Mouse (Mus musculus) limb, embryonic 11.5 days (tissue): ENCODE data around the gene Rxrg. TPM values are rescaled to one million over a fixed set of nuclear protein-coding genes. Genes with fewer than 3 reads are reported as not detected.

Experiments used
- ATAC-seq: fragments of 200-750 bp; cut with Nextera tagmentation; 2 replicates; pipeline ENCODE4 v1.8.0; 2017; ENCODE audit warnings: low read depth; ENCODE audit not compliant: insufficient number of reproducible peaks, low FRiP score, low TSS enrichment
- DNase-seq: peaks from one replicate; pipeline ENCODE4 v3.0.0-alpha.2; 2015; ENCODE audit warnings: low spot score
- H3K27ac ChIP-seq: fragments of 300-500 bp; sonication (generic); replicated peaks from 2 replicates; pipeline ENCODE4 v1.5.1; 2014; ENCODE audit warnings: low read depth, mild to moderate bottlenecking, low read length
- H3K27me3 ChIP-seq: fragments of 300-500 bp; sonication (generic); 2 replicates; pipeline ENCODE4 v1.6.1; 2014; ENCODE audit warnings: mild to moderate bottlenecking, low read length, mixed read lengths; ENCODE audit not compliant: control insufficient read depth, insufficient read depth
- H3K36me3 ChIP-seq: fragments of 300-500 bp; sonication (generic); 2 replicates; pipeline ENCODE4 v1.6.1; 2014; ENCODE audit warnings: mild to moderate bottlenecking, low read length, moderate library complexity, mixed read lengths; ENCODE audit not compliant: control insufficient read depth, insufficient read depth
- H3K4me1 ChIP-seq: fragments of 300-500 bp; sonication (generic); 2 replicates; pipeline ENCODE4 v1.6.1; 2014; ENCODE audit warnings: low read length, mixed read lengths; ENCODE audit not compliant: control insufficient read depth, insufficient read depth
- H3K4me2 ChIP-seq: fragments of 300-500 bp; sonication (generic); 2 replicates; pipeline ENCODE4 v1.6.1; 2014; ENCODE audit warnings: low read depth, mild to moderate bottlenecking, moderate library complexity; ENCODE audit not compliant: severe bottlenecking
- H3K4me3 ChIP-seq: fragments of 300-500 bp; sonication (generic); 2 replicates; pipeline ENCODE4 v1.5.1; 2014; ENCODE audit warnings: low read depth, low read length
- H3K9ac ChIP-seq: fragments of 300-500 bp; sonication (generic); 2 replicates; pipeline ENCODE4 v1.6.1; 2014; ENCODE audit warnings: mild to moderate bottlenecking, low read length
- H3K9me3 ChIP-seq: fragments of 300-500 bp; sonication (generic); 2 replicates; pipeline ENCODE4 v1.6.1; 2016; ENCODE audit warnings: low read length; ENCODE audit not compliant: control insufficient read depth
- WGBS: fragments of 180-500 bp; shearing (Covaris S2); extraction: QIAGEN DNeasy Blood & Tissue Kit; methylation state at CpG from one replicate; pipeline ENCODE4 v1.1.7; 2014; 5-methylcytosine and 5-hydroxymethylcytosine counted together
- polyA plus RNA-seq: library from polyadenylated mRNA; unstranded; fragments of >200 nt; fragmentation: Nextera tagmentation; extraction: Ambion mirVana; gene quantifications from 2 replicates; pipeline ENCODE4 v1.2.1, GENCODE M21; 2014

Gene Rxrg
- polyA plus RNA-seq, 1 experiment from 2014 or later: 4.9 TPM

DNA sequence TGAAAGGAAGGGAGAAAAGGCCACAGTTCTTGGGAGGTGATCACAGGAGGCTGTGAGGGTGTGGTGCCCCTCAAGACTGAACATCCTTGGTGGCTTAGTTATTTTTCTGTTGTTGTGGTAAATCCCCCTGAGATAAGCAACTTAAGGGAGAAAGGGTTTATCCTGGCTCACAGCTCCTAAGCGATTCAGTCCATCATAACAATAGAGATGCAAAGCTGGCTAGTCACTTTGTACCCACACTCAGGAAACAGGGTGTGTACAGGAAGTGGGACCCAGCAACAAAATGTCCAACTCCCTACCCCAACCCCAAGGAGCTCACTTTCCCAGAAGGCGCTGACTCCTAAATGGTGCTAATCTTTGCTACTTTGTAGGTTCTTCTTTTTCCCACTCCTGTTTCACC is 54.2 kb downstream of the Rxrg start:
- 88% methylated on average over 2 of the region's 2 CpGs for WGBS
- H3K4me1 ChIP-seq: no peaks in the 10 kb centered on the region
- H3K4me3 ChIP-seq: no peak overlapping the region
- H3K9me3 ChIP-seq: no peaks in the 10 kb centered on the region
- no peak overlapping the region for H3K9ac ChIP-seq
- ATAC-seq (no peak), DNase-seq (no peak)
- H3K4me2 ChIP-seq: no peak overlapping the region
- no peaks in the 10 kb centered on the region; the same call in 1 of the 2 replicates for H3K27me3 ChIP-seq
- H3K27ac ChIP-seq: no peak overlapping the region
- no peaks in the 10 kb centered on the region for H3K36me3 ChIP-seq

DNA sequence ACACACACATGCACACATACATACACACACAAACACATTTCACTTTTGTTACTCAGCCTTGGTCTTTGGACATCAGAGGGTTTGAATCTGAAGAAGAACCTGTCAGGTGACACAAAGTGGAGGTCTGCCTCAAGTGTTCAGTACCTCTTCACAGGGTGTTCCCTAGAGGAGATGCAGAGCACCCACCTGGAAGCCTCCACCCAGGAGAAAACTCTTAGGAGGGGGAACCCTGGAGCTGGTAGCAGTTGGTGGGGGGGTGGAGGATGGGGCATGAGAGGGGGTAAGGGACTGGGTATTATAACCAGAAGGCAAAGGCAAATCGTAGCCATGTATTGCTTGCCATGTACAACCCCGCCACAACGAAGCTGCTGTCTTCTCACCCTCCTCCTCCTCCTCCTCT is 60.9 kb downstream of the Rxrg start:
- Histone ChIP-seq H3K4me3 (no peak overlapping the region), H3K9me3 (no peaks in the 10 kb centered on the region), H3K27ac (no peak overlapping the region), H3K9ac (no peak overlapping the region), H3K4me2 (no peak overlapping the region), H3K36me3 (no peaks in the 10 kb centered on the region; the same call in 1 of the 2 replicates), H3K27me3 (peaks cover 33% of the 10 kb centered on the region), H3K4me1 (peaks cover 13% of the 10 kb centered on the region; the same call in 1 of the 2 replicates)
- DNase-seq: no peak
- ATAC-seq: no peak
- 88% methylated on average over 3 of the region's 3 CpGs for WGBS

DNA sequence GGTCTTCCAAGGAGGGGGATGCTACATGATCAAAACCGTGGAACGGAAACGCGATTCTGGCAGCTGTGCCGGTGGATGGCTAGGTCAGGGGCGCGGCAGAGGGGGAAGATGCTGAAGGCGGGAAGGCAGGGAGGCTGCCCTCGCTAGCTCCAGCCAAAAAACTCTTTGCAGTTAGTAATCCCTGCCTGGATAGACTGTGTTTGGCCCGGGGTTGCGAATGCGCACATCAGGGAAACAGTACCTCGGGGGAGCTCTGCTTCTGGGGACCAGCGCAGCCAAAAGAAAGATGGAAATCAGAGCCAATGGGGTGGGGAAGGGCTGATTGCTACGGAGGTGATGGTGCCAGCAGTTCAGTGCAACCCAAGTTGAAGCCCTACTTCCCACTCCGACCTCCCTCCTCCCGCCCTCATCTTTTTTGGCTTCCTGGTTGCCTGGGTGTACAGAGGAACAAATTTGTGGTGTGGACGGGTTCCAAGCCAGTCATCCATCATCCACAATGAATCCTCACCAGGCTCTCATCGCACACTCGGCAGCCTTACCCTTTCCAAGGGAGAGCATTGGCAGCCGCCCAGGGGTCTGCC is 62.4 kb downstream of the Rxrg start:
- Histone ChIP-seq H3K4me2 (peak overlapping the region; percentile 40), H3K27ac (no peak overlapping the region), H3K9ac (no peak overlapping the region), H3K27me3 (peaks cover 35% of the 10 kb centered on the region), H3K36me3 (no peaks in the 10 kb centered on the region; the same call in 1 of the 2 replicates), H3K9me3 (no peaks in the 10 kb centered on the region), H3K4me1 (peaks cover 13% of the 10 kb centered on the region; the same call in 1 of the 2 replicates), H3K4me3 (no peak overlapping the region; the same call in 1 of the 2 replicates)
- no peak for ATAC-seq
- DNase-seq: peak; percentile 40
- under 1% methylated on average over 21 of the region's 21 CpGs for WGBS

DNA sequence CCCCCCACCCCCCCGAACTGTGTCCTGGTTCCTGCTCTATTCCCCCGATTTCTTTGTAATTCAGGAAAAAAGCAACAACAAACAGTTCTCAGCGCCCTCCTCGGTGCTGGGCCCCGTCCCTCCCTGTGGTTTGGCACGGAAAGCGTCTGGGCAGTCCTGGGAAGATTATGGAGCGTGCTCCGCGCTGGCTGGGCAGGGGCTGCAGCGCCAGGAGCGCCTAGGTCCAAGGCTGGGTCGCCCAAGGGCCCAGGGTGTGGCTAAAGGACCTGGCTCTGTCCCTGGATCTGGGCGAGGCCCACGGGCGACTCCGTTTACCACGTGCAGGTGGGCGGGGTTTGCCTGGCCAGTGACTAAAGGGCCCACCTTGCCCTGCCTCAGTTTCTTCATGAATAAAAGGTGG is 62.9 kb downstream of the Rxrg start:
- Histone ChIP-seq H3K27ac (no peak overlapping the region), H3K4me3 (peak overlapping the region; percentile 16; the same call in 1 of the 2 replicates), H3K36me3 (no peaks in the 10 kb centered on the region; the same call in 1 of the 2 replicates), H3K4me2 (peak overlapping the region; percentile 40), H3K4me1 (peaks cover 13% of the 10 kb centered on the region; the same call in 1 of the 2 replicates), H3K9me3 (no peaks in the 10 kb centered on the region), H3K9ac (no peak overlapping the region), H3K27me3 (peaks cover 35% of the 10 kb centered on the region)
- 2% methylated on average over 19 of the region's 19 CpGs for WGBS
- ATAC-seq: peak; percentile 68; the same call in 1 of the 2 replicates
- no peak for DNase-seq

DNA sequence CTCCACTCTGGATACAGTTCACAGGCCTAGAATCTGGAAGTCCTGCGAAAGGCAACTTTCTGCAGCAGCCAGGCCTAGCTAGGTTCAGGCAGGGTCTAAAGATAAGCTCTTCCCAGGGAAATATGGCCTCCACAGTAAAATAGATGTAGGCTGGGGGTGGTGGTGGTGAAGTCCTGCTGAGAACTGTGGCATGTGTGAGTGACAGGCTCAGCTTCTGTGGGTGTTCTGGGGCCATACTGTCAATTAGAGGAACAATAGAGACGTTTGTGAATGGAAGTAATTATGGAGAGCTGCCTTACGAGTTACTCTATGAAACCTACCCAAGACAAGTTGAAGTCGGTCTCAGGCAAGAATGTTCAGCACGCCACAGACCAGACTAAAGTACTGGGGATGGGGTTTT is 65.0 kb downstream of the Rxrg start:
- H3K9me3 ChIP-seq: no peaks in the 10 kb centered on the region
- no peak for DNase-seq
- no peak overlapping the region for H3K4me3 ChIP-seq
- peaks cover 13% of the 10 kb centered on the region; the same call in 1 of the 2 replicates for H3K4me1 ChIP-seq
- no peak overlapping the region for H3K27ac ChIP-seq
- ATAC-seq: no peak
- WGBS: 55% methylated on average over 5 of the region's 5 CpGs
- H3K36me3 ChIP-seq: no peaks in the 10 kb centered on the region; the same call in 1 of the 2 replicates
- peaks cover 35% of the 10 kb centered on the region for H3K27me3 ChIP-seq
- no peak overlapping the region for H3K4me2 ChIP-seq
- no peak overlapping the region for H3K9ac ChIP-seq

DNA sequence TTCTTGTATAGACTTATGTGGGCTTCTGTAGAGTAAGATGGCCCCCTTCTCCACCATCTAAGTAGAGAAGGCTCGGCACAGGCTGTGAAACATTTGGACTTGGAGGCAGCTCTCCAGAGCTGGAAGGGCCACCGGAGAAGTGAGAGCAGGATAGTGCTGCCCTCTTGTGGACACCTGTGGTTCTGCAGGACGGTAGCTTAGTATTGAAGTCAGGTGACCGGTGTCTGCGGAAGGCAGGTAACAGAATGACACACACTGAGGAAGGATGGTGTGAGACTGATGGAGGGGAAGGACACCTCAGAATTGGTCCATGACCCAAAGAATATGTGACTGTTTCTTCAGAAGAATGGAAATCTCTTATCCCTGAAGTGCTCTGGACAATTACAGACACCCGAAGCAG is 71.6 kb downstream of the Rxrg start:
- Histone ChIP-seq H3K36me3 (no peaks in the 10 kb centered on the region), H3K4me2 (no peak overlapping the region), H3K9ac (no peak overlapping the region), H3K9me3 (no peaks in the 10 kb centered on the region), H3K4me3 (no peak overlapping the region), H3K27ac (no peak overlapping the region), H3K27me3 (peaks cover 21% of the 10 kb centered on the region), H3K4me1 (0 out of 2 replicates have a peak, but pooled peaks cover 2% of the 10 kb centered on the region)
- 35% methylated on average over 6 of the region's 6 CpGs for WGBS
- peak; percentile 84 for DNase-seq
- ATAC-seq: 0 out of 2 replicates have a peak, but pooled peaks have one; percentile 54

DNA sequence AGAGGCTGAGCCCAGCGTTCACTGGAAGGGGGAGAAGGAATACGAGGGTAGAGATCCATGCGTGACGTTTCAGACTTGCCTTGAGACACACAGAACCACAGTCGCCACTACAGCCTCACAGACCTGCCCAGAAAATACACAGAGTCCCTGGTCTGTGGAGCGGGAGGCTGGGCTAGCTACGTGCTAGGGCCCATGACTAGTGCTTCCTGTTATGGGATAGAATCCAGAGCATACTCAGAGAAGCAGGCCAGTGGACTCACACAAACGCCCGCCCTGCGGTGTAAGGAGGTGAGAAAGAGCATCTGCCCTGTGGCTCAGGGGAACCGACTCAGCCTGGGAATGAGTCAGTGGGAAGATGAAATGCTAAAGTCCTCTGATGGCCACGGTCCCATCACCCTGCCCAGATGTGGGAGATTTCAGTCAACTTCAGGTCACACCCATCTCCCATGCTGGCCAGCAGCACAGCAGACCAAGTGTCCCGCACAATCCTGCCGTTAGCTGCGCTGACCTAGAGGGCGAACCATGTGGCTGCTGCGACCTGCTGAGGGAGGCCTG is 74.3 kb downstream of the Rxrg start:
- Histone ChIP-seq H3K9ac (no peak overlapping the region), H3K4me1 (0 out of 2 replicates have a peak, but pooled peaks cover 2% of the 10 kb centered on the region), H3K27ac (no peak overlapping the region), H3K9me3 (no peaks in the 10 kb centered on the region), H3K4me3 (no peak overlapping the region), H3K36me3 (no peaks in the 10 kb centered on the region), H3K27me3 (peaks cover 21% of the 10 kb centered on the region), H3K4me2 (no peak overlapping the region)
- WGBS: 20% methylated on average over 17 of the region's 17 CpGs
- ATAC-seq: no peak
- no peak for DNase-seq

DNA sequence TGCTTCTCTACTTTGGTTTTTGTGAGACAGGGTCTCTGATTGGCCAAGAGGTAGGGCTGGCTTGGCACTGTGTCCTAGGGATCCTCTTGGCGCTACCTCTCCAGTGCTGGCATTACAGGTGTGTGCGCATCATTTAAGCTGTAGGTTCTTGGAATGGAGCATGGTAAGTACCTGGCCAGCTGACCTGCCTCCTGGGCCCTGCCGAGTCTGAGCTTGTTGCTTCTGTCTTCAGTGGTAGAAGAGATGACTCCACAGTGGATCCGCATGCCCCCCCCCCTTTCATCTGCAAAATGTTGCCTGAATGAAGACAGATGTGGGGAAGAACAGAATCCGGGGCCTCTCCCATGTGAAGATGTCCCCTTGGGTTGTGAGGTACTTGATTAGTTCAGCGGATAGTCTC is 80.9 kb downstream of the Rxrg start:
- no peak for ATAC-seq
- no peak overlapping the region for H3K9ac ChIP-seq
- DNase-seq: no peak

More for the DNA sequence above, 80.9 kb downstream of the Rxrg start:
- Histone ChIP-seq H3K36me3 (no peaks in the 10 kb centered on the region), H3K27ac (no peak overlapping the region), H3K9me3 (no peaks in the 10 kb centered on the region), H3K4me2 (no peak overlapping the region), H3K4me3 (no peak overlapping the region), H3K4me1 (no peaks in the 10 kb centered on the region), H3K27me3 (no peaks in the 10 kb centered on the region)
- 90% methylated on average over 6 of the region's 6 CpGs for WGBS
